Comparison of ENCODE assay signal across 12 mouse cellular contexts in the genomic region with DNA sequence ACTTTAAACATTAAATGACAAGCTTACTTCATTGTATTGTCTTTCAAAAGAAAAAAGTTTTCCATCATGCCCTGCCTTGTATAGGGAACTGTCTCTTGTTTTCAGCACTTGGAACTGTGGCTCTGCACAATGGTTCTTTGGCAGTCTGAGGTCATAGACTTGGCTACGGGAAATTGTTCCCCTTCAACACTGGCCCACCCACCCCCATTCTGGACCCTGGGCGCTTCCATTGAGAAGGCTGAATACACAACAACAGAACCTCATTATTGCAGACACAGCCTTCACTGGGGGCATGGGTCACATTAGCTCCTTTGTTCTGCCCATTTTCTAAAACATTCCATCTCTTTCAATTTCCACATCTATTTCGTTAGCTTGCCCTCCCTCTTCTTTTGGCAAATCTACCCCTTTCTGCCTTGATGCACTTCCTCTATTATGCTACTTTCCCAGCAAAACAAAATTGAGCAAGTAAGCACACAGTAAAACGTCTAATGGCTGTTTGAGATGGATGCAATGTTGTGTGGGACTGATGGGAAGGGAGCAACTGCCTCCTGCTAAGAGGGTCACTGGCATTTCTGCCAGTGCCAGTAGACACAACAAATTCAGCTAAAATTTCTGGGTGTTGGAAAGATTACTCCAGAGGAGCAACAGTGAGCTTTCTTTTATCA.
DNase-seq lines count a peak whose midpoint lies in the region; ATAC-seq lines count a peak whose summit lies in the region.
"Had no signal": no experiment of that assay in that cellular context is flagged by ENCODE, and none has a peak within 500 bp of the region (broad histone marks: within the 10 kb centered on the region; RNA-seq: fewer than 3 reads in every experiment).

No protein-coding gene starts in this region.

- no peak overlapping the region for H3K4me2 ChIP-seq in forebrain, embryonic 15.5 days (replicated peaks)
- H3K4me2 ChIP-seq: lung, embryonic 15.5 days had no signal

- DNase-seq in left cerebral cortex, postnatal 4 days, result peak; percentile 42
- DNase-seq in left cerebral cortex, adult 11 months (ENCODE audit: low spot score), result no peak
- DNase-seq in mesoderm, embryonic 11.5 days (ENCODE audit: low read depth, low spot score), result peak; percentile 63
- DNase-seq in retina, postnatal 7 days (ENCODE audit: low read depth, low spot score), result peak; percentile 9
- no peak for DNase-seq in urinary bladder, postnatal 36 days (ENCODE audit: low spot score in 2 of 2)
- DNase-seq in kidney, postnatal 4 days, result no peak
- DNase-seq: gastrocnemius, postnatal 14 days had no signal

- ATAC-seq in forebrain, embryonic 15.5 days (replicated peaks), result peak; percentile 96
- ATAC-seq in megakaryocyte, adult 5-6 weeks (ENCODE audit: poor library complexity, severe bottlenecking), result no peak

- H3K9ac ChIP-seq in forebrain, embryonic 15.5 days (replicated peaks), result no peak overlapping the region
- H3K9ac ChIP-seq: lung, embryonic 15.5 days had no signal

- no peak overlapping the region for H3K4me3 ChIP-seq in forebrain, embryonic 15.5 days
- H3K4me3 ChIP-seq: left cerebral cortex, adult 2 months; lung, embryonic 15.5 days had no signal

- 11% methylated on average over 4 of the region's 4 CpGs for WGBS in forebrain, embryonic 15.5 days

- no peaks in the 10 kb centered on the region for H3K27me3 ChIP-seq in forebrain, embryonic 15.5 days
- H3K27me3 ChIP-seq: CH12.LX; lung, embryonic 15.5 days had no signal

- no peaks in the 10 kb centered on the region for H3K36me3 ChIP-seq in forebrain, embryonic 15.5 days
- H3K36me3 ChIP-seq: lung, embryonic 15.5 days had no signal

- H3K9me3 ChIP-seq in forebrain, embryonic 15.5 days, result no peaks in the 10 kb centered on the region
- H3K9me3 ChIP-seq: lung, embryonic 15.5 days had no signal

- intact Hi-C loops in left cerebral cortex, postnatal 4 days (cut with DNase I), result no loop called here

- H3K27ac ChIP-seq in forebrain, embryonic 15.5 days (replicated peaks), result peak overlapping the region; percentile 11
- H3K27ac ChIP-seq: left cerebral cortex, adult 2 months; lung, embryonic 15.5 days had no signal

- H3K4me1 ChIP-seq in forebrain, embryonic 15.5 days, result peaks cover 11% of the 10 kb centered on the region
- H3K4me1 ChIP-seq: lung, embryonic 15.5 days had no signal

Comparison
In these comparisons a context has a peak if more than half of its experiments do, and no peak if none do; other contexts are left out.
1. DNase-seq: peak in left cerebral cortex, postnatal 4 days (single experiment), mesoderm, embryonic 11.5 days (single experiment) and retina, postnatal 7 days (single experiment); none in left cerebral cortex, adult 11 months (single experiment), urinary bladder, postnatal 36 days (0 of 2) and kidney, postnatal 4 days (0 of 2).